Mouse (Mus musculus): ENCODE data around the gene 1110017D15Rik. TPM values are rescaled to one million over a fixed set of nuclear protein-coding genes. Genes with fewer than 3 reads are reported as not detected.
A peak's percentile ranks its signal among the peaks of the same experiment; 100 is the strongest.
"Not testable (repeated sequence)": the region's sequence is repeated elsewhere in the genome, so short reads cannot be mapped to it uniquely, and the experiment has no call there.

1110017D15Rik gene
- total RNA-seq, 2 experiments from 2014 or later, result 0.36 TPM; not detected in 1

- no peak for DNase-seq
Observed at GRCm38 (mm10) chr4:41479456-41479804, 37.7 kb downstream of the 1110017D15Rik start.

GRCm38 (mm10) chr4:41478751-41479455 is 38.2 kb downstream of the 1110017D15Rik start:
- no peak for DNase-seq

GRCm38 (mm10) chr4:41477648-41478160 is 39.4 kb downstream of the 1110017D15Rik start:
- no peak for DNase-seq

DNA sequence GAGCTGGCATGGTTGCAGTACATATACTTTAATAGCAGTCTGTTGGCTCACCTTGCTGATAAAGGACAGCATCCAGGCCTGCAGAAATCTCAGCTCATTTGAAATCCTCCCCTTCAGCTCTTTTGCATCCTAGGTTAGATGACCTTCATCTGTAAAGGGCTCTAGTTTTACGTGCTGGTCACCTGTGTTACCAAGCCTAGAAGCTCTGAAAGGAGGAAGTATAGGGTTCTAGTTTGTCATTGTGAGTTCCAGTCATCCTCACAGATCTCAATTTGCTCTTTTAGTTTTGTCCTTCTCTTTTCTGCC is 45.8 kb downstream of the 1110017D15Rik start:
- DNase-seq, result no peak

- DNase-seq, result no peak
Observed at GRCm38 (mm10) chr4:41470684-41471383, 46.3 kb downstream of the 1110017D15Rik start.

DNA sequence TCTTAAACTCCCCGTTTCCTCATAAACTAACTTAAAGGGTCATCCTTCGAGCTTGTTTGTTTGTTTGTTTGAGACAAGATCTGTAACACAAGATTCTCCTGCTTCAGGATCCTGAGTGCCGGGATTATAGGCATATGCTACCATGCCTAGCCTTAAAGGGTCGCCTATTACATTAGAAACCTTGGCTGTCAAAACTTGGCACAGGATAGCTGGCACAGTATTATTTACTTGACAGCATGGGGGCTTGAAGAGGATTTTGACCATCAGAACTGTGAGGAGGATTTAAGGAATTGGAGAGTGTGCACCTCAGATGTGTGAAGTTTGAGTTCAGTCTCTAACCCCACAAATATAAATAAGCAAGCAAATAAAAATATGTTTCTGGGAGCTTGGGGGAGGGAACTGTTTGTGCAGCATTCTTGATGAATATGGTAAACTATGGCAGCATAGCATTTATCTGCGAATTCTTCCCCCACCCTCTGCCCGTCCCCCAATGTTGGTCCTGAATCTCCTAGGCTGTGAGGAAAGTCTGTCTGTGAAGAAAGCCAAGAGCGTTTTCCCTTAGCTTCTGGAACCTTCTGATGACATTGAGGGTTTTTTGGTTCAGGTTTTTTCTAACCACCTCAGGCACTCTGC is 47.0 kb downstream of the 1110017D15Rik start:
- no peak for DNase-seq

DNA sequence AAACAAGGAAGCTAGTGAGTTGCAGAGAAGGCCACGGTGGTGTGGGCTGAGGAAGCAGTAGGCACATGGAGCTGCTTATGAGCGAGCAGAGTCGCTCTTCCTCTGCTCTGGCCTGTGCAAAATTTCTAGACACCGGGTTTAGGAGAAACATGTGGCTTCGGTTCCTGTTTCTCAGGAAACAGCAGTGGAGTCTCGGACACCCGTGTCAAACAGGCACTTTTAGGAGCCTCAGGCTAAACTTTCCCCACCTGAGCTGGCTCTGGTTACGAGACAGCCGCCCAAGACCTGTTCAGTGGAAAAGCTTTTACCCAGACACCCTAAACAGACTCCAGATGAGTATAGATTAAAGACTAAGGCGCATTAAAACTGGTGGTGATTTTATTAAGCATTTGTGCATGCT is 47.9 kb downstream of the 1110017D15Rik start:
- DNase-seq, result no peak

- DNase-seq, result peak; percentile 62
Observed at GRCm38 (mm10) chr4:41468396-41469080, 48.6 kb downstream of the 1110017D15Rik start.

GRCm38 (mm10) chr4:41465287-41465665 is 51.9 kb downstream of the 1110017D15Rik start:
- no peak for DNase-seq

- peak; percentile 93 for DNase-seq
Observed at GRCm38 (mm10) chr4:41464345-41465286, 52.5 kb downstream of the 1110017D15Rik start, which contains the start of the genes Kif24 and Nudt2. Gene Kif24, minus strand, starts transcription at chr4:41464887. Gene Nudt2, plus strand, starts transcription at chr4:41465151.

- not testable (repeated sequence) for DNase-seq
Observed at GRCm38 (mm10) chr4:41463051-41463738, 53.9 kb downstream of the 1110017D15Rik start.

DNA sequence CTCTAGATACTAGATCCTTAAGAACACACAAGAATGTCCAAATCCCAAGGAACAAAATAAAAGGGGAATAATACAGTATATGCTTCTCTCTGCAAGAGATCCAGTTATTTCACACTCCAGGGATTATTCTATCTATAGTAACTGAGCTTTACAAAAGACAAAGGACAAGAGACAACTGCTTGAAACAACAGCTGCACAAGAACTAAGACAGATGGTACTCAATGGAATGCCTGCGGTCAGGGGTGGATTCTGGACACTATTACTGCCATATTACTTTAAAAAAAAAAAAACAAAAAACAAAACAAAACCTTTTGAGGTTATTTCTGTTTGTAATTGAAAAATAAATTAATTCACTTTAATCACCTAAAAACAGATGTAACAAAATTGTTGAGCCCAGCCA is 56.4 kb downstream of the 1110017D15Rik start:
- DNase-seq, result no peak

Other genes starting within 250 kb of the 1110017D15Rik start
- gene Ubap2, start 242.2 kb downstream of the 1110017D15Rik start, total RNA-seq (2021), result 100 to 1,000 TPM; 110 to 113 TPM
- gene Dcaf12, start 202.4 kb downstream of the 1110017D15Rik start, total RNA-seq (2021), result 10 to 100 TPM; 31.8 to 34.1 TPM
- 10 to 100 TPM; 39.9 to 43.7 TPM for gene Ubap1, start 168.3 kb downstream of the 1110017D15Rik start, total RNA-seq (2021)
- 1 to 10 TPM; 1.6 to 3.3 TPM for gene Kif24, start 52.4 kb downstream of the 1110017D15Rik start, total RNA-seq (2021)
- 10 to 100 TPM; 25.8 to 26.3 TPM for gene Nudt2, start 52.2 kb downstream of the 1110017D15Rik start, total RNA-seq (2021)
- 10 to 100 TPM; 75.2 to 77.4 TPM for gene AI464131, start 14.3 kb downstream of the 1110017D15Rik start, total RNA-seq (2021)
- gene Fam219a, start 52.2 kb upstream of the 1110017D15Rik start, total RNA-seq (2021), result 10 to 100 TPM; 19.2 to 20.4 TPM
- under 1 TPM; 0.56 to 0.63 TPM for gene Dnaic1, start 52.4 kb upstream of the 1110017D15Rik start, total RNA-seq (2021)
- 10 to 100 TPM; 12.9 to 14.5 TPM for gene Enho, start 123.0 kb upstream of the 1110017D15Rik start, total RNA-seq (2021)
- 10 to 100 TPM; 20.1 to 28.2 TPM for gene Cntfr, start 179.8 kb upstream of the 1110017D15Rik start, total RNA-seq (2021)
- 10 to 100 TPM; 74.3 to 75.3 TPM for gene Il11ra1, start 182.7 kb upstream of the 1110017D15Rik start, total RNA-seq (2021)
- 10 to 100 TPM; 31.5 to 41.4 TPM for gene Rpp25l, start 196.2 kb upstream of the 1110017D15Rik start, total RNA-seq (2021)
- gene Dctn3, start 205.8 kb upstream of the 1110017D15Rik start, total RNA-seq (2021), result 10 to 100 TPM; 44.3 to 57.6 TPM
- gene Arid3c, start 213.8 kb upstream of the 1110017D15Rik start, total RNA-seq (2021), result not detected
- 10 to 100 TPM; 25.2 to 28.1 TPM for gene Galt, start 237.9 kb upstream of the 1110017D15Rik start, total RNA-seq (2021)
- 10 to 100 TPM; 15.4 to 17.9 TPM for gene Sigmar1, start 238.8 kb upstream of the 1110017D15Rik start, total RNA-seq (2021)

All from gastrocnemius, postnatal 10 days (tissue).